ENCODE assay signal across 12 mouse cellular contexts in the genomic region with DNA sequence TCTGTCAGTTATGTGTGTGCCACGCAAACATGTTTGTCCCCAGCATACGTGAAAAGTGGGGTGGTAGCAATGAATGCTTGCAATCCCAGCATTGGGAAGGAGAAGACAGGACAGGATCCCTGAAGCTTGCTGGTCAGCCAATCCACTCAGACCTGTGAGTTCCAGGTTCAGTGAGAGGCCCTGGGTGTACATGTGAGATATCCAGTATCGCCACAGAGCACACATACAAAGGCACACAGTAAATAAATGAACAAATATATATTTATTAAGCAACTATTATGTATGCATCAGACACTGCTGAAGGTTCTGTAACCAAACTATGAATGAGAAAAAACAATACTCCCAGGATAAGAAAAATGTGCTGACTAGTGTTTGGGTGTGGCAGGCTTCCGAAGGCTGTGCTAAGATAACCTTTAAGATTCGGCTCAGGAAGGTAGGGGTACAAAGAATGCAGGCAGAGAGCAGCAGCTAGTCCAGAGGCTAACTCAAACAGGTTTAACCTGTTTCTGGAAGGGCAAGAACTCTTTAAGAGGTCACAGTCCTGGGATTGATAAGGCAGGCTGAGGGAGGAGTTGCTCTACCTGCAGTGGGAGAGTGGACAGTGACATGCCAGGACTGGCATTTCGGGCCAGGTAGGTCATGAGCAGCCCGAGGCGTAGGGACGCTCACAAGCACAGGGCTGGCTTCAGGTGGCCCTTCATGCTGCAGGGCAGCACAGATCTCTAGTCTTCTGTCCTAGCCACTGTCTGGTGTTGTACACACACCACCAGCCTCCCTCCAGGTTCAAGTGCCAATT. TPM values are rescaled to one million over a fixed set of nuclear protein-coding genes. Genes with fewer than 3 reads are reported as not detected.
DNase-seq lines count a peak whose midpoint lies in the region; ATAC-seq and TF ChIP-seq lines count a peak whose summit lies in the region.
"Had no signal": no experiment of that assay in that cellular context is flagged by ENCODE, and none has a peak within 500 bp of the region (broad histone marks: within the 10 kb centered on the region; RNA-seq: fewer than 3 reads in every experiment).

No protein-coding gene starts in this region.

- TF ChIP-seq POLR2A in ES-Bruce4 (IDR thresholded peaks at IDR 0.05; ENCODE audit: insufficient read depth, low read length), result no peak

- 61% methylated on average over 9 of the region's 9 CpGs for WGBS in lung, postnatal 0 days

- no peaks in the 10 kb centered on the region for H3K9me3 ChIP-seq in ES-Bruce4 (replicated peaks; ENCODE audit: control insufficient read depth, insufficient read depth, low read length, poor library complexity, severe bottlenecking)
- no peaks in the 10 kb centered on the region for H3K9me3 ChIP-seq in lung, postnatal 0 days (ENCODE audit: low read length)
- H3K9me3 ChIP-seq: embryonic facial prominence, embryonic 15.5 days; G1E; heart, embryonic 15.5 days had no signal

- H3K9ac ChIP-seq in ES-Bruce4 (ENCODE audit: low read depth, poor library complexity, severe bottlenecking), result no peak overlapping the region
- no peak overlapping the region for H3K9ac ChIP-seq in lung, postnatal 0 days (replicated peaks; ENCODE audit: low read depth)
- H3K9ac ChIP-seq: embryonic facial prominence, embryonic 15.5 days; heart, embryonic 15.5 days had no signal

- no peak overlapping the region for H3K4me2 ChIP-seq in lung, postnatal 0 days (replicated peaks; ENCODE audit: low read depth, low read length)
- H3K4me2 ChIP-seq: embryonic facial prominence, embryonic 15.5 days; heart, embryonic 15.5 days had no signal

- no peaks in the 10 kb centered on the region for H3K27me3 ChIP-seq in ES-Bruce4 (ENCODE audit: control insufficient read depth, insufficient read depth, low read length, poor library complexity, severe bottlenecking)
- no peaks in the 10 kb centered on the region for H3K27me3 ChIP-seq in lung, postnatal 0 days (replicated peaks; ENCODE audit: insufficient read depth, low read length)
- H3K27me3 ChIP-seq: embryonic facial prominence, embryonic 15.5 days; heart, embryonic 15.5 days had no signal

- H3K27ac ChIP-seq in ES-Bruce4 (ENCODE audit: insufficient read depth, low read length), result peak overlapping the region; percentile 64
- H3K27ac ChIP-seq in lung, postnatal 0 days (ENCODE audit: low read length), result no peak overlapping the region
- H3K27ac ChIP-seq: embryonic facial prominence, embryonic 15.5 days; heart, embryonic 15.5 days had no signal

- H3K4me3 ChIP-seq in ES-Bruce4 (ENCODE audit: low read depth, low read length), result no peak overlapping the region
- no peak overlapping the region for H3K4me3 ChIP-seq in lung, postnatal 0 days (ENCODE audit: low read depth, low read length)
- H3K4me3 ChIP-seq: embryonic facial prominence, embryonic 15.5 days; heart, embryonic 15.5 days had no signal

- H3K4me1 ChIP-seq in ES-Bruce4 (ENCODE audit: control insufficient read depth, insufficient read depth, low read length), result peaks cover 6% of the 10 kb centered on the region
- peaks cover 6% of the 10 kb centered on the region; the same call in 1 of the 2 replicates for H3K4me1 ChIP-seq in lung, postnatal 0 days (ENCODE audit: insufficient read depth, low read depth, low read length)

- peak; percentile 78 for ATAC-seq in lung, postnatal 0 days

- TF ChIP-seq CTCF in ES-Bruce4 (IDR thresholded peaks at IDR 0.05; ENCODE audit: low read depth, low read length), result no peak
- no peak for TF ChIP-seq CTCF in lung, postnatal 0 days (IDR thresholded peaks at IDR 0.05)

- peak; percentile 90 for TF ChIP-seq EP300 in ES-Bruce4 (IDR thresholded peaks at IDR 0.05; ENCODE audit: insufficient read depth, low read depth, low read length)
- no peak for TF ChIP-seq EP300 in lung, postnatal 0 days (IDR thresholded peaks at IDR 0.05)

- peak; percentile 32 for DNase-seq in kidney, adult 11 months
- no peak for DNase-seq in kidney, postnatal 25 days
- DNase-seq in ZHBTc4 (ENCODE audit: low read depth, low spot score), result peak; percentile 12
- DNase-seq in lung, postnatal 0 days (ENCODE audit: low spot score), result peak; percentile 69
- DNase-seq in testis, postnatal 10 days (ENCODE audit: low spot score), result no peak
- no peak for DNase-seq in adrenal gland, adult (ENCODE audit: inconsistent age in 2 of 2, low spot score in 1 of 2)
- DNase-seq: left cerebral cortex, postnatal 4 days; right cerebral cortex, adult 18-20 months had no signal

- H3K36me3 ChIP-seq in ES-Bruce4 (ENCODE audit: control insufficient read depth, insufficient read depth, low read length, poor library complexity, severe bottlenecking), result no peaks in the 10 kb centered on the region
- H3K36me3 ChIP-seq in lung, postnatal 0 days (ENCODE audit: insufficient read depth, low read length), result no peaks in the 10 kb centered on the region

RNA-seq across cellular contexts. Expression of a gene that starts 33.4 kb away (rescaled TPM):
- polyA plus RNA-seq in ES-Bruce4 (2011; ENCODE audit: insufficient read depth, insufficient read length, low read depth, missing spikeins), result 42.9 and 46.1 TPM in 2 replicates
- 42.2 and 44.7 TPM in 2 replicates for polyA plus RNA-seq in lung, postnatal 0 days (2015; fragmentation: Nextera tagmentation; extraction: Ambion mirVana)

RNA-seq across cellular contexts. Expression of a gene that starts 53.5 kb away (rescaled TPM):
- 1.5 and 2.9 TPM in 2 replicates for polyA plus RNA-seq in ES-Bruce4 (2011; ENCODE audit: insufficient read depth, insufficient read length, low read depth, missing spikeins)
- 2.6 and 3.2 TPM in 2 replicates for polyA plus RNA-seq in lung, postnatal 0 days (2015; fragmentation: Nextera tagmentation; extraction: Ambion mirVana)
- polyA plus RNA-seq: G1E had no signal

Comparison
In these comparisons a context has a peak if more than half of its experiments do, and no peak if none do; other contexts are left out.
1. DNase-seq: peak in kidney, adult 11 months (single experiment), ZHBTc4 (single experiment) and lung, postnatal 0 days (single experiment); none in kidney, postnatal 25 days (0 of 2), testis, postnatal 10 days (single experiment) and adrenal gland, adult (0 of 2).